Mouse (Mus musculus) mature B cell (primary cell): ENCODE results near the gene 1700029F12Rik.
"Not testable (repeated sequence)": the region's sequence is repeated elsewhere in the genome, so short reads cannot be mapped to it uniquely, and the experiment has no call there.

ENCODE experiments used
- in situ Hi-C: fragments of 300-500 bp; cut with MboI; formaldehyde crosslinking; loops from 2 replicates; pipeline ENCODE4 v1.14.3; 2019

Gene 1700029F12Rik

GRCm38 (mm10) chr13:97034262-97034661 is at the start of gene 1700029F12Rik:
Gene 1700029F12Rik (minus strand): TSS chr13:97034362.
- in situ Hi-C loops = no loop called here

- in situ Hi-C loops = no loop called here
These were observed 48.3 kb upstream of the 1700029F12Rik start for GRCm38 (mm10) chr13:97082432-97082831.

- in situ Hi-C loops = no loop called here
These were observed 46.5 kb upstream of the 1700029F12Rik start for GRCm38 (mm10) chr13:97080615-97081014.

GRCm38 (mm10) chr13:97080201-97080600 is 46.0 kb upstream of the 1700029F12Rik start:
- in situ Hi-C loops = no loop called here

GRCm38 (mm10) chr13:97077556-97077955 is 43.4 kb upstream of the 1700029F12Rik start:
- in situ Hi-C loops = no loop called here

GRCm38 (mm10) chr13:97073497-97073896 is 39.3 kb upstream of the 1700029F12Rik start:
- in situ Hi-C loops = no loop called here

GRCm38 (mm10) chr13:97071626-97072241 is 37.6 kb upstream of the 1700029F12Rik start:
- in situ Hi-C loops = no loop called here

GRCm38 (mm10) chr13:97070931-97071625 is 36.9 kb upstream of the 1700029F12Rik start:
- in situ Hi-C loops = no loop called here

GRCm38 (mm10) chr13:97068151-97068550 is 34.0 kb upstream of the 1700029F12Rik start:
- in situ Hi-C loops = no loop called here

- in situ Hi-C loops = no loop called here
These were observed 33.5 kb upstream of the 1700029F12Rik start for GRCm38 (mm10) chr13:97067691-97068090.

GRCm38 (mm10) chr13:97066649-97067550 is 32.7 kb upstream of the 1700029F12Rik start, which contains the start of gene Fam169a:
Gene Fam169a (plus strand): TSS chr13:97067286.
- in situ Hi-C loops = no loop called here

GRCm38 (mm10) chr13:97064844-97065621 is 30.9 kb upstream of the 1700029F12Rik start:
- in situ Hi-C loops = not testable (repeated sequence)

- in situ Hi-C loops = no loop called here
These were observed 30.3 kb upstream of the 1700029F12Rik start for GRCm38 (mm10) chr13:97064413-97064812.

GRCm38 (mm10) chr13:97063431-97063830 is 29.3 kb upstream of the 1700029F12Rik start:
- in situ Hi-C loops = no loop called here

- in situ Hi-C loops = no loop called here
These were observed 28.0 kb upstream of the 1700029F12Rik start for GRCm38 (mm10) chr13:97062151-97062550.

GRCm38 (mm10) chr13:97060331-97060730 is 26.2 kb upstream of the 1700029F12Rik start:
- in situ Hi-C loops = no loop called here

- in situ Hi-C loops = no loop called here
These were observed 25.6 kb upstream of the 1700029F12Rik start for GRCm38 (mm10) chr13:97059746-97060145.

- in situ Hi-C loops = no loop called here
These were observed 23.7 kb upstream of the 1700029F12Rik start for GRCm38 (mm10) chr13:97057817-97058216.

GRCm38 (mm10) chr13:97053844-97054243 is 19.7 kb upstream of the 1700029F12Rik start:
- in situ Hi-C loops = no loop called here

- in situ Hi-C loops = no loop called here
These were observed 18.5 kb upstream of the 1700029F12Rik start for GRCm38 (mm10) chr13:97052667-97053066.

- in situ Hi-C loops = no loop called here
These were observed 17.0 kb upstream of the 1700029F12Rik start for GRCm38 (mm10) chr13:97051158-97051557.
